Mouse (Mus musculus) neutrophil, adult 65 days (primary cell): ENCODE measurements around the gene Fbxo7. TPM values are rescaled to one million over a fixed set of nuclear protein-coding genes. Genes with fewer than 3 reads are reported as not detected.

Experiments used
- total RNA-seq: library from RNA; stranded (reverse); gene quantifications from 2 replicates; pipeline ENCODE4 v1.2.4, GENCODE M21; 2023

Gene Fbxo7
- 26.7 and 32.9 TPM in 2 replicates for total RNA-seq

DNA sequence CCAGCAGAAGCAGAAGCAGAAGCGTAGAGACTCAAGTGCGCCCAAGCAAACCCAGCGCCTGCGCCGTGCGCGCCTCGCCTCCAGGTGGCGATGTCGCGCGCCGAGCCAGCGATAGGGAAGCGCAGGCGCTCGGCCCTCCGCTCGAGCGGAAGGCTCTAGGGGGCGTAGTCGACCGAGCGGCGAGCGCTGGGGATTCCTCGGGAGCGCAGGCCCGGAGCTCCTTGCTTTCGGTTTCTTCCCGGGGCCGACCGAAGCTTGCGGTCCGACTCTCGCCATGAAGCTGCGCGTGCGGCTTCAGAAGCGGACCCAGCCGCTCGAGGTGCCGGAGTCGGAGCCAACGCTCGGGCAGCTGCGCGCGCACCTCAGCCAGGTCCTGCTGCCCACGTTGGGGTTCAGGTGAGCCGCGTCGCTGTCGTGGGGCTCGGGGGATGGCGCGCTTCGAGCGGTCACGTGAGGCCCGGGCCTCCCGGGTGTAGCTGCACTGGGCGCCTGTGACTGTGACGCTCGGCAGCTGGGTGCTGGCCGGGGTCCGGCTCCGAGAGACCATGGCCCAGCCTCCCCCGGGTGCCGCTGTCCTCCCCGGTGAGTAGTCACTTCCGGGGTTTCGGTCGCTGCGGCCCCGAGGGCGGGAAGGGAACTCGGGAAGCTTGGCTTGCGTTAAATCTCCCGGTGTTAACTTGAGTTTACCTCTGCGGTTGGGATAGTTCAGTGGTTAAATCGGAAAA, at the start of gene Fbxo7:
Gene Fbxo7, plus strand, starts transcription at position 224 of the 725 bp plus-strand sequence.

GRCm38 (mm10) chr10:86011781-86012180, 10.0 kb upstream of the Fbxo7 start, which contains the start of gene Bpifc:
Gene Bpifc (minus strand): TSS chr10:86011895.

Other genes starting within 250 kb of the Fbxo7 start
- gene Pwp1, start 192.5 kb upstream of the Fbxo7 start, total RNA-seq: 30.6 and 41.1 TPM in 2 replicates
- gene Prdm4, start 104.8 kb upstream of the Fbxo7 start, total RNA-seq: 41.3 and 55.0 TPM in 2 replicates
- not detected in 2 replicates for gene Ascl4, start 94.3 kb upstream of the Fbxo7 start, total RNA-seq
- 23.6 and 33.6 TPM in 2 replicates for gene Rtcb, start 64.1 kb upstream of the Fbxo7 start, total RNA-seq
- not detected in 2 replicates for gene Bpifc, start 10.1 kb upstream of the Fbxo7 start, total RNA-seq